Mouse (Mus musculus): Measurements from ENCODE around the gene Nav1.

Nav1 gene

DNA sequence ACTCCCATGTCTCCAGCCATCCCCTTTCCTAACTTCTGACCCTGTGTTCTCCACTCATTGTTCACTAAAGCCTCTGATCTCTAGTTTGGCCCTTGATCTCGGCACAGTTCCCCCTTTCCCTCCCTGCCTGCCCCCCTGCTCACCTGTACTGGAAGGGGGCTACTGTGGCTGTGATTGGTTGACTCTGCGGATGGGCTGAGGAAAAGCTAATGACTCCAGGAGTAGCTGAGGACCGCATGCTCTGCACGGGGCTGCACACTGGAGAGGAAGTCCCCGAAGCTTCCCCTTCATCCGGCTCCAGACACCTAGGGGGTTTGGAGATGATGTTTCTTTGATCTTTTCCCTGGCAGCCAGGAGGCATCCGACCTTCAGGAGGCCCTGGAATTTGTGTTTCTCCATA is at the start of gene Nav1:
TSS of gene Nav1 (minus strand) at position 277 of the 400 bp plus-strand sequence.
- DNase-seq: no peak

DNA sequence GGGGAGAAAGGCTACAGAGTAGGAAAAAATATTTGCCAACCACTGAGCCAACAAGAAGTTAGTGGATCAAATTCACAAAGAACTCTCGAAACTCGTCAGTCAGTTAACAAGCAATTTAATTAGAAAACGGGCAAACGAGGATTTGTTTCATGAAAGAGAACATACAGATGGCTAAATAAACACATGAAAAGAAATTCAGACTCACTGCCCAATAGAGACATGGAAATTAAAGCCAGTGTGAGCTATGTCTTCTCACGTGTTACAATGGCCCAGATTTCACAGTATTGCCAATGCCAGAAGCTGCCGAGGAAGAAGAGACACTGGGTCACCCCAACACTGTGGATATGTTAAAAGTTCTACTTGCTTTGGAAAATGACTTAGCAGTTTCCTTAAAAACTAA is 46.8 kb upstream of the Nav1 start:
- DNase-seq: no peak

GRCm38 (mm10) chr1:135645459-135646195 is 38.5 kb upstream of the Nav1 start:
- DNase-seq: no peak

- peak in 1 of 2 experiments; percentile 45 for DNase-seq
Measured at GRCm38 (mm10) chr1:135644110-135644509, 37.0 kb upstream of the Nav1 start.

DNA sequence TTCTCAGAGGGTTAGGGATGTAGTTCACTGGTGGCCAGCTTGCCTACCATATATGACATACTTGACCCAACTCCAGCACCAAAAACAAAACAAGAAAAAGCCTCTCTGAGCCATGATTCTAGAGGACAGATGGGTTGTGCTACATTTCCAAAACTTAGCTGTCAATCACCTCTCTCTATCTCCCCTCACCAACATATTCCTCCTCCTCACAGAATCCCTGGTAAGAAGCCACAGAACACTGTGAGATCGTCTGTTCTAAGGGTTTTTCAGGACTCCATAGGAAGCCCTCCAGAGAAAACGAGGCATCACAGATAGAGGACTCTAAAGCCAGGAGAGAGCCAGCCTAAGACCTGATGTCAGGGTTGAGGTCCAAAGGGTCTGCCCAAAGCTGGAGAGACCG is 36.6 kb upstream of the Nav1 start:
- no peak for DNase-seq

- no peak for DNase-seq
Measured at GRCm38 (mm10) chr1:135639853-135640252, 32.8 kb upstream of the Nav1 start.

DNA sequence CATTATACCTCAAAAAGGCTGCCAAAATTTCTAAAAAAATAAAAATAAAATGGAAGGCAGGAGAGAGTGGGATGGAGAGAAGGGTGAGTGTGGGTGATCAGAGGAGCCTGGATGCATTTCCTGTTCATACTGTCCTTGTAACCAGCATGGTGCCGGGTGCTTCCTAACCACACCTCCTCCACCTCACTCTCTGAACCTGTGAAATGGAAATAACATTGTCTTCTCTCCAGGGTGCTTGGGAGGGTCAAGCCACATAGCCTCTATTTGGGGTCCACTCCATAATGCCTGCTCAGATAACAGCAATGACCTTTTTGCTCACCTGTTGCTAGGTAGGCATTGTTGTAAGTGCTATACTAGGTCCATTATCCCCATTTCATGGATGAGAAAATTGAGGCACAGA is 32.0 kb upstream of the Nav1 start:
- DNase-seq: no peak

GRCm38 (mm10) chr1:135637574-135638008 is 30.5 kb upstream of the Nav1 start:
- DNase-seq: no peak

GRCm38 (mm10) chr1:135636111-135636511 is 29.0 kb upstream of the Nav1 start:
- no peak for DNase-seq

DNA sequence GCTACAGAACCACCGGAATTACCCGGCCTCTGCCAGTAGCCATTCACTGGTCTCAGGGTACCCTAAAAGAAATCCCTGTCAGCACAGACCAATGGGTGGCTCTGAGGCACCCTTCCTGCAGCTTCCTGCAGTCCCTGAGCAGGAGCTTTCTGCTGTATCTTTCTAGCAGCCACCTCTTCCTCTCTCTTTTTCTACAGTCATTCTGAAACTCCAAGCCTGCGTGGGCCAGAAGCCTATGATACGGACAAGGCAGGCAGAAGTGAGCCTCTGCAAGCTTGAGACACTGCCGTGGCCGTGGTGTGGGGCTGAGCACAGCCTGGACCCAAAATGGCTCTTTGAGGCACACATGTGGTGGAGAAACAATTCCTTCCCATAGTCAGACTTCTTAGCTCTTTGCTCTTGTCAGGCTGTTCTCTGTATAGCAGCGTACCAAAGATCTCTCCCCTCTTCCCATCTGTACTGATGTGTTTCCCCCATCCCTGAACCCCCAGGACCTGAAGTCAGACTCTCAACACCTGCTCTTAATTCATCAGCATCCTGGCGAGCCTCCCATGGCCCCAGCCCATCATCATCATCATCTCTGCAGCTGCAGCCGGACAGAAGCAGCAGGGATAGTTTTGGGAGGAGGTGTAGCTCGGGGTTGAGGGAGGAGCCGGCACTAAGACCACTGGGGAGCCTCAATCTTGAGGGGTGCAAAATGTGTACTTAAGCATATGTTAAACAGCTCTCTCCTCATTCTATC is 28.4 kb upstream of the Nav1 start:
- DNase-seq: no peak

DNA sequence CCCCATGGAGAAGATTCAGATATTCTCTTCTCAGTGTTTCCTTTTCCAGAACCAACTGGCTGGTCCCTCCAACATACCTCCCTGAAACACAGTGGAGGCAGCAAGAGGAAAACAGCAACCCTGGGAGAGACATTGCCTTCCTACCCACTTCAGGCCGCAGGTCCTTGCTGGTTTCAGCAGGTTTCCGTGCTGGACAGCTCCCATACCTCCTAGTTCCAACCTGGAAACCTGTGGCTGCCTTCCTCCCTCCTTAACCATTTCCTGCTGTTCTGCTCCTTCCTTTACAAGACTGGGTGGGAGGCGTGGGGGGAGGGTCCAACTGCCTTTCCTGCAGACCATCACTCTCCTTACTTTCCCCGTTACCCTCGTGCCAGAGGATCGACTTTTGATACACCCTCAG is 27.7 kb upstream of the Nav1 start:
- peak; percentile 51 to 70 for DNase-seq

DNA sequence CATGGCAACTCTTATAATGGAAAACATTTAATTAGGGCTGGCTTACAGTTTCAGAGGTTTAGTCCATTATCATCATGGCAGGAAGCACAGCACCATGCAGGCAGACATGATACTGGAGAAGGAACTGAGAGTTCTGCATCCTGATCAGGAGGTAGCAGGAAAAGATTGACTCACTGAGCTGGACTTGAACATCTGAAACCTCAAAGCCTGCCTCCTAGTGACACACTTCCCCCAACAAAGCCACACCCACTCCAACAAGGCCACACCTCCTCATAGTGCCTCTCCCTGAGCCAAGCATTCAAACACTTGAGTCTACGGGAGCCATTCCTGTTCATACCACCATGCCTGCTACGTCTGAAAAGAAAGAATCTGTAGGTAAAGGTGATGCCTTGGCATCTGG is 26.8 kb upstream of the Nav1 start:
- DNase-seq: no peak

DNA sequence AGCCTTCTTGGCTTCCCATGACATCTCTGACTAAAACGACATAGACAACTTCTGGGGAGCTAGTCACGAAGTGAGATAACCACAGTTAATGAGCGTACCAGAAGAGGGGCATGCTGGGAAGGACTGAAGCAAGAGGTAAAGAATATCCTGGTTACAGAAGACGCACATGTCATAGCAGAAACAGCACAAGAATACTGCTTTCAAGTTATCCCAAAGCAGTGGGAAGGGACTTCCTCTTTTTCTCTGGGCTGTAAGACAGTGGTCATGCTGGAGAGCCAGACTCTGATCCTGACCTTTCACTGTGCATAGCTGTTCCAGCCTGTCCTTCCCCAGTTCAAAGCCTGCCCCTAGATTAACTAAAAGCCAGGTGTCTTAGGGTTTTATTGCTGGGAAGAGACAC is 26.4 kb upstream of the Nav1 start:
- DNase-seq: no peak

GRCm38 (mm10) chr1:135632199-135632598 is 25.1 kb upstream of the Nav1 start:
- DNase-seq: no peak

GRCm38 (mm10) chr1:135631515-135631914 is 24.4 kb upstream of the Nav1 start:
- DNase-seq: peak; percentile 95 to 96

GRCm38 (mm10) chr1:135629846-135630245 is 22.8 kb upstream of the Nav1 start:
- DNase-seq: no peak

GRCm38 (mm10) chr1:135626218-135626617 is 19.1 kb upstream of the Nav1 start:
- DNase-seq: no peak

DNA sequence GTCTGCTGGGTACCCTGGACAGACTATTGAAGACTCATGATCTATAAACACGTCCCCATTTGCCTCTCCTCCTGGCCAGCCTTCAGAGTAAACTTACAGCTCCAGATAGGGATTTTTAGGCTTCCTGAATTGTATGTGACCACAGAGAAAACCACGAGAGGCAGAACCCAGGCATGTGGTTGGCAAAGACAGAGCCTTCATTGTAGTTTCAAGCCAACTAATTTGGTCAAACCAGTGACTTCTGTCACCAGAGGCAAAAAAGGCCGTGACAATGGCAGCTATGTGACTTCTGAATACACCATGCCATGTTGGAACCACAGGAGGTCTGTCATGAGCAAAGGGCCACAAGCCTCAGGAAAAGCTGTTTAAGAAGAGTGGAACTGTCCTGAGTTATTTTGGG is 18.6 kb upstream of the Nav1 start:
- DNase-seq: no peak

DNA sequence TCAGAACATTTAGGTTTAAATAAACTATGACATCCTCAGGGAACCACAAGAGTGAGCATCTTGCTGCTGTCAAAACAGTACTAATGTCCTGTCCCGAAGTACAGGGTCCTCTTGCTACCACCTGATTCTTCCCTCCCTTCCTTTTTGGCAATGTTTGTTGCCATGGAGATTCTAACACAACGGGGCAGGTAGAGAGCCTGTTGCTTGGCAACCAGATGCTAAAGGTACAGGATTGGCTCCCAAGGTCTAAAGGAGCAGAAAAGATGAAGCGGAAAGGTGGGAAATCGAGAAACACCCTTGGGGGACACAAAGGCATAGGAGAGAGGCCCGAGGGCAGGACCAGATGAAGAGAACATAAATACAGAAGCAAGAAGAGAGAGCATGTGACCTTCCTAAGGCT is 17.6 kb upstream of the Nav1 start:
- no peak for DNase-seq

- no peak for DNase-seq
Measured at GRCm38 (mm10) chr1:135623136-135623535, 16.0 kb upstream of the Nav1 start.

DNA sequence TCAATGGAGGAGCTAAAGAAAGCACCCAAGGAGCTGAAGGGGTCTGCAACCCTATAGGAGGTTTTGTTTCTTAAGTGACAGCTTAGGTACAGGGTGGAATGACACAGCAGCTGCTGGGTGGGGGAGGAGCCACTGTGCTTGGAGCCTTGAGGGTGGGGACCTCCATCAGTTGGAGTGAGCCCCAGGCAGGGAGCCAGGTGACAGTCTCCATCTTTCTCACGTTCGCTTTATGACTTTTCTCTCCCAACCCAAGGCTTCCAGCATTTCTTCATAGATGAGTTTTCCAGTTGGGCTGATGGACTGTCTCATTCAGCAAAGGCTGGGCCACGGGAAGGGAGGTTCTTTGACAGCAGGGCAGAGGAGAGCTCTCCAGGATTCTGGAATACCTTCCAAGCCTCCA is 14.2 kb upstream of the Nav1 start:
- no peak for DNase-seq

- peak; percentile 25 to 55 for DNase-seq
Measured at GRCm38 (mm10) chr1:135619932-135620391, 12.9 kb upstream of the Nav1 start.

GRCm38 (mm10) chr1:135619130-135619529 is 12.0 kb upstream of the Nav1 start:
- no peak for DNase-seq

- no peak for DNase-seq
Measured at GRCm38 (mm10) chr1:135617344-135617743, 10.2 kb upstream of the Nav1 start.

Data from kidney, postnatal 25 days (tissue).